Mouse (Mus musculus) bone marrow, adult 2 months (tissue): ENCODE measurements around the gene Defb28.

Experiments used
- CTCF ChIP-seq: fragments of 200-500 bp; IDR thresholded peaks from 2 replicates; pipeline ENCODE4 v1.5.1; 2011; ENCODE audit warnings: low read length, control low read depth; ENCODE audit not compliant: control insufficient read depth, insufficient read depth
- POLR2A ChIP-seq: fragments of 200-500 bp; IDR thresholded peaks from 2 replicates; pipeline ENCODE4 v1.6.1; 2011; ENCODE audit warnings: low read depth, mild to moderate bottlenecking, control low read depth, low read length, borderline replicate concordance; ENCODE audit not compliant: control insufficient read depth

GRCm38 (mm10) chr2:152476763-152477162, 41.3 kb upstream of the Defb28 start, which contains the start of gene Defb20:
- TF ChIP-seq CTCF (no peak), POLR2A (no peak)
